Mouse (Mus musculus) CH12.LX (cell line): ENCODE results near the gene Zfp473. TPM values are rescaled to one million over a fixed set of nuclear protein-coding genes. Genes with fewer than 3 reads are reported as not detected.
"Not testable (repeated sequence)": the region's sequence is repeated elsewhere in the genome, so short reads cannot be mapped to it uniquely, and the experiment has no call there.

Experiments used
- DNase-seq: peaks from one replicate; pipeline ENCODE4 v3.0.0-alpha.2; 2013; ENCODE audit errors: extremely low read depth
- H3K27ac ChIP-seq: 2 replicates; pipeline ENCODE4 v1.5.1; 2012; ENCODE audit warnings: low read depth, mild to moderate bottlenecking, control low read depth, moderate library complexity; ENCODE audit not compliant: insufficient read depth
- H3K27me3 ChIP-seq: replicated peaks from 2 replicates; pipeline ENCODE3; 2012; ENCODE audit warnings: inconsistent platforms
- H3K36me3 ChIP-seq, 2 experiments: replicated peaks in 1 of 2; 2 replicates each; pipeline versions ENCODE3 to v1.6.1; 2012; ENCODE audit warnings: inconsistent platforms in 1 of 2, low read length in 1 of 2, mild to moderate bottlenecking in 1 of 2, mixed read lengths in 1 of 2, moderate library complexity in 1 of 2; ENCODE audit not compliant: control insufficient read depth in 1 of 2, insufficient read depth in 1 of 2
- H3K4me1 ChIP-seq, 2 experiments: 2 replicates each; pipeline ENCODE4 v1.6.1; 2012; ENCODE audit warnings: inconsistent platforms in 1 of 2, moderate library complexity in 1 of 2; ENCODE audit not compliant: insufficient read depth in 2 of 2, control insufficient read depth in 1 of 2
- H3K4me2 ChIP-seq: 2 replicates; pipeline ENCODE4 v1.6.1; 2012; ENCODE audit warnings: low read depth, mild to moderate bottlenecking, control low read depth; ENCODE audit not compliant: poor library complexity, insufficient read depth, severe bottlenecking
- H3K4me3 ChIP-seq, 3 experiments: fragments of 150-350 bp in 1 of 3; sonication (generic) in 1 of 3; replicated peaks in 1 of 3; 2 replicates each; pipeline versions ENCODE3 to v1.5.1; 2011 to 2012; ENCODE audit warnings: low read depth in 2 of 3, low read length in 2 of 3, mild to moderate bottlenecking in 2 of 3, moderate library complexity in 2 of 3, control low read depth in 1 of 3, improper control_type of control experiment in 1 of 3, inconsistent platforms in 1 of 3, mixed read lengths in 1 of 3; ENCODE audit not compliant: poor library complexity in 1 of 3
- H3K79me2 ChIP-seq: replicated peaks from 2 replicates; pipeline ENCODE4 v1.6.1; 2012; ENCODE audit warnings: mild to moderate bottlenecking, moderate library complexity; ENCODE audit not compliant: control insufficient read depth, poor library complexity, insufficient read depth, severe bottlenecking; ENCODE audit errors: extremely low read depth
- H3K9ac ChIP-seq: 2 replicates; pipeline ENCODE4 v1.6.1; 2012; ENCODE audit warnings: low read depth, mild to moderate bottlenecking, control low read depth, moderate library complexity; ENCODE audit not compliant: insufficient read depth
- H3K9me3 ChIP-seq: replicated peaks from 2 replicates; pipeline ENCODE3; 2012; ENCODE audit warnings: low read length, inconsistent platforms, mixed read lengths
- CHD2 ChIP-seq: IDR thresholded peaks from 2 replicates; pipeline ENCODE4 v1.6.1; 2011; ENCODE audit warnings: low read length, improper control_type of control experiment
- JUND ChIP-seq: conservative IDR thresholded peaks from 2 replicates; pipeline ENCODE4 v1.6.1; 2011; ENCODE audit warnings: low read depth, low read length, improper control_type of control experiment
- KAT2A ChIP-seq: IDR thresholded peaks from 2 replicates; pipeline ENCODE4 v1.6.1; 2012; ENCODE audit warnings: low read length, improper control_type of control experiment, inconsistent platforms; ENCODE audit not compliant: insufficient replicate concordance
- MAFK ChIP-seq: IDR thresholded peaks from 2 replicates; pipeline ENCODE4 v1.6.1; 2011; ENCODE audit warnings: low read length, improper control_type of control experiment; ENCODE audit not compliant: insufficient replicate concordance
- MAZ ChIP-seq: IDR thresholded peaks from 2 replicates; pipeline ENCODE4 v1.6.1; 2012; ENCODE audit warnings: low read depth, mild to moderate bottlenecking, inconsistent platforms, low read length, improper control_type of control experiment, moderate library complexity
- MYC ChIP-seq: IDR thresholded peaks from 2 replicates; pipeline ENCODE4 v1.6.1; 2011; ENCODE audit warnings: low read depth, mild to moderate bottlenecking, improper control_type of control experiment, low read length
- POLR2A ChIP-seq: IDR thresholded peaks from 2 replicates; pipeline ENCODE4 v1.6.1; 2011; ENCODE audit warnings: low read depth, mild to moderate bottlenecking, improper control_type of control experiment, low read length
- RCOR1 ChIP-seq: conservative IDR thresholded peaks from 2 replicates; pipeline ENCODE4 v1.6.1; 2012; ENCODE audit warnings: low read depth, mild to moderate bottlenecking, inconsistent platforms, low read length, improper control_type of control experiment
- SIN3A ChIP-seq: IDR thresholded peaks from 2 replicates; pipeline ENCODE4 v1.6.1; 2012; ENCODE audit warnings: low read length, improper control_type of control experiment, inconsistent platforms
- SMC3 ChIP-seq: IDR thresholded peaks from 2 replicates; pipeline ENCODE4 v1.6.1; 2011; ENCODE audit warnings: low read depth, low read length, improper control_type of control experiment
- TBP ChIP-seq: conservative IDR thresholded peaks from 2 replicates; pipeline ENCODE4 v1.6.1; 2011; ENCODE audit warnings: low read depth, low read length, improper control_type of control experiment
- TCF12 ChIP-seq: IDR thresholded peaks from 2 replicates; pipeline ENCODE4 v1.6.1; 2014; ENCODE audit warnings: low read depth, mild to moderate bottlenecking, inconsistent platforms, low read length, improper control_type of control experiment
- UBTF ChIP-seq: IDR thresholded peaks from 2 replicates; pipeline ENCODE4 v1.6.1; 2012; ENCODE audit warnings: low read depth, mild to moderate bottlenecking, inconsistent platforms, low read length, improper control_type of control experiment, moderate library complexity
- ZKSCAN1 ChIP-seq: IDR thresholded peaks from 2 replicates; pipeline ENCODE4 v1.6.1; 2012; ENCODE audit warnings: low read depth, inconsistent platforms, low read length, improper control_type of control experiment, borderline replicate concordance
- dilution Hi-C: fragments of 300-500 bp; cut with MboI; formaldehyde crosslinking; loops from 2 replicates; pipeline ENCODE4 v1.14.3; 2020; ENCODE audit warnings: low sequenced_read_pairs; ENCODE audit not compliant: extremely low pct_unique_long_range_greater_than_20kb, extremely low pct_ligation_motif_present
- in situ Hi-C: fragments of 300-500 bp; cut with MboI; formaldehyde crosslinking; loops from 3 replicates; pipeline ENCODE4 v1.14.3; 2019; ENCODE audit warnings: low sequenced_read_pairs, low pct_ligation_motif_present, low pct_unique_long_range_greater_than_20kb, mixed read lengths
- polyA plus RNA-seq: library from polyadenylated mRNA; unstranded; fragments of >175 nt; gene quantifications from 2 replicates; pipeline ENCODE4 v1.2.1, GENCODE M21; 2012; ENCODE audit warnings: low read depth; ENCODE audit not compliant: insufficient read length
- total RNA-seq, 2 experiments: library from RNA; depleted of rRNA; stranded (reverse); fragments of 300-350 nt in 1 of 2; fragments of >200 nt in 1 of 2; gene quantifications; 2 replicates each; pipeline ENCODE4 v1.2.3; 2012 to 2014

The Zfp473 gene
- total RNA-seq (2012; rRNA removed) (9.3 and 9.6 TPM in 2 replicates), total RNA-seq (2014; rRNA removed) (10.0 and 10.5 TPM in 2 replicates), polyA plus RNA-seq (6.8 and 8.7 TPM in 2 replicates)

GRCm38 (mm10) chr7:44750950-44751349, at the start of gene Zfp473:
Gene Zfp473, minus strand, starts transcription at chr7:44751050.
- H3K9me3 ChIP-seq, H3K27ac ChIP-seq, H3K27me3 ChIP-seq, H3K4me3 ChIP-seq, DNase-seq, in situ Hi-C loops, dilution Hi-C loops, H3K4me2 ChIP-seq, H3K9ac ChIP-seq: not testable (repeated sequence)
- H3K79me2 ChIP-seq, result peaks cover 12% of the 10 kb centered on the region
- H3K4me1 ChIP-seq, result peaks cover 3 to 11% of the 10 kb centered on the region in 2 experiments; a peak in 2 of 4 replicates
- peaks cover 32 to 48% of the 10 kb centered on the region in 2 experiments for H3K36me3 ChIP-seq

DNA sequence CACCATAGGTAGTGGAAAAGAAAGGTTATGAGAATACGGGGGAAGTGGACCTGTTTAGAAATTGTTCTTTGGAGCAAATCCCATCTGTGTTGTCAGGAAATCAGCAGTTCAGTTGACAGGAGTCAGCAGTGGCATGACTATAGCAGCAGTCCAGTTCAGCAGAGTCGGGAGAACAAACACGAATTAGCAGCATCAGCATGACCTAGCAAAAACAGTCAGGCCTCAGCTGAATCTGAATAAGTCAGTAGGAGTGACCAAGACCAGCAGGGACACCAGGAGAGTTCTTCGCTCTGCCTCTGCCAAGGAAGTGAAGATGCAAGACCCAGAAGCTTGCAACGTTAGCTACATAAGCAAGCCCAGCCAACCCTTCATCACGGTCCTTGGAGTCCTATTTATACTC, 41.9 kb upstream of the Zfp473 start:
- no peaks in the 10 kb centered on the region for H3K79me2 ChIP-seq
- no peaks in the 10 kb centered on the region for H3K36me3 ChIP-seq
- H3K4me1 ChIP-seq, result 0 out of 4 replicates have a peak, but pooled peaks cover 0 to 2% of the 10 kb centered on the region in 2 experiments
- TF ChIP-seq POLR2A (no peak), UBTF (no peak), MYC (no peak), SMC3 (no peak), TCF12 (no peak), ZKSCAN1 (no peak)
- H3K27ac ChIP-seq, result no peak overlapping the region
- peaks cover 14% of the 10 kb centered on the region for H3K9me3 ChIP-seq
- no peak for DNase-seq
- no peak overlapping the region for H3K9ac ChIP-seq
- in situ Hi-C loops (loop anchor here (25.0 kb wide), 1 partner anchor 1380 kb away; the partner anchor contains the start of gene Siglecg), dilution Hi-C loops (no loop called here)
- no peak overlapping the region for H3K4me2 ChIP-seq
- peaks cover 1% of the 10 kb centered on the region for H3K27me3 ChIP-seq
- no peak overlapping the region for H3K4me3 ChIP-seq

- no peaks in the 10 kb centered on the region for H3K79me2 ChIP-seq
- dilution Hi-C loops, result no loop called here
- no peak overlapping the region for H3K27ac ChIP-seq
- TF ChIP-seq KAT2A (no peak), MAFK (no peak), MAZ (no peak), SIN3A (no peak), JUND (no peak), CHD2 (no peak), TBP (no peak), RCOR1 (no peak), POLR2A (no peak)
- TF ChIP-seq, all 38 proteins: peak for 0
- no peak overlapping the region for H3K9ac ChIP-seq
- H3K27me3 ChIP-seq, result peaks cover 1% of the 10 kb centered on the region
- DNase-seq, result no peak
- no peaks in the 10 kb centered on the region for H3K36me3 ChIP-seq
- no peak overlapping the region for H3K4me2 ChIP-seq
- H3K4me1 ChIP-seq, result 0 out of 4 replicates have a peak, but pooled peaks cover 0 to 2% of the 10 kb centered on the region in 2 experiments
- peaks cover 14% of the 10 kb centered on the region for H3K9me3 ChIP-seq
- in situ Hi-C loops, result loop anchor here (25.0 kb wide), 1 partner anchor 1378 kb away; the partner anchor contains the start of gene Siglecg
- H3K4me3 ChIP-seq, result no peak overlapping the region
Observed at GRCm38 (mm10) chr7:44790066-44790465, 39.2 kb upstream of the Zfp473 start.
